Mouse (Mus musculus): Measurements from ENCODE around the gene Kmt2a. TPM values are rescaled to one million over a fixed set of nuclear protein-coding genes. Genes with fewer than 3 reads are reported as not detected.

The Kmt2a gene
- total RNA-seq (2021) = 10 to 100 TPM; 61.3 to 78.3 TPM

DNA sequence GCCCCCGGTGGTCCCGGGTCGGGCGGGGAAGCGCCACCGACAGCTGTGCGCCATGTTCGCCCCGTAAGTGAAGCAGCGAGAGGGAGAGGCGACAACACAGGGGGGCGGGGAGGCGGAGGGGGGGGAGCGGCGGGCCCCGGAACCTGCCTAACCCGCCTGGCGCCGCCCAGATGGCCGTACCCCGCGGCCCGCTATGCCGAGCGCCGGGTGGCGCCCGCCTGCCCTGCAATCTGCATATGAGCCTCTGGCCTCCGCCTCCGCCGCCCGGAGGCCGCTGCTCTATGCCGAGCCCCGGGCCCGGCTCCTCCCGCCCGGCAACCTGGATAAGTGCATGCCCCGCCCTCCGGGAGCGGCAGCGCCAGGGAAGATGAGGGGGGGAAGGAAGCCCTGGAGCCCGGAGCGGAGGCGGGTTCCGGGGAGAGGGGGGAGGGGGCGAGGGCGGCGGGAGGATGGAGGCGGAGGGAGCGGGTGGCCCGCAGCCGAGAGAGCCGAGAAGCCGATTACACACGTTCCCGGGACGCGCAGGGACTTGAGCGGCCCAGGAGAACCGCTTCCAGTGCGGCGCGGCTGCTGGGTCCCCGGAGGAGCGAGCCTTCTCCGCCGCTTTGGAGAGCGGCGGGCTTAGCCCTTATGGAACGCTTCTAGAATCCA is at the start of gene Kmt2a:
TSS of gene Kmt2a (minus strand) at position 76 of the 651 bp plus-strand sequence.
- peak; percentile 98 to 100 for DNase-seq

DNA sequence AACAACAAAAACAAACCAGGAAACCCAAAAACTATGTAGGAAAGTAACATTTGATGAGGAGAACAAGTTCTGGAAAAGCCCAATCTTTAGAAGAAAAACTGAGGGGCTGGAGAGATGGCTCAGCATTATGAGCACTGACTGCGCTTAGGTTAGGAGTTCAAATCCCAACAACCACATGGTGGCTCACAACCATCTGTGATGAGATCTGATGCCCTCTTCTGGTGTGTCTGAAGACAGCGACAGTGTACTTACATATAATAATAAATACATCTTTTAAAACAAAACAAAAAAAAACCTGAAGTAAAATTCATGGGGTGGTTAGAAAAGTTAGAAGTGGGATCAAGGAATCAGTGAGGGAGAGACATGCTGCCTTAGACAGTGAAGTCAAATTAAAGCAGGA is 40.4 kb upstream of the Kmt2a start:
- DNase-seq = no peak

DNA sequence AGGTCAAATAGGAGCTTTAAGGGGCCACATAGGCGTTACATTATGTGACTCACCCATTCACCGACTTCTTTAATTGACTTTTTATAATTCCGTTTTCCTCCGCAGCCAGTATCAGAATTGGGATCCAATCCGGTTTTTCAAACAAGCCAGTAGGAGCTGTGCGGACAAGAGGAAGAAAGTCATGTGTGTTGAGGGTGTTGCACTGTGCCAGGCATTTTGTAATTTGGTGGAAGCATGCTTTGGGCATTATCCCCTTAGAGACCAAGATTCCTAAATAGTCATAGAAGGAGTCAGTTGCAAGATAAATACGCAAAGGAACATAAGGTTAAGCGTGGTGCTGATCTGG is 40.0 kb upstream of the Kmt2a start:
- DNase-seq = no peak

DNA sequence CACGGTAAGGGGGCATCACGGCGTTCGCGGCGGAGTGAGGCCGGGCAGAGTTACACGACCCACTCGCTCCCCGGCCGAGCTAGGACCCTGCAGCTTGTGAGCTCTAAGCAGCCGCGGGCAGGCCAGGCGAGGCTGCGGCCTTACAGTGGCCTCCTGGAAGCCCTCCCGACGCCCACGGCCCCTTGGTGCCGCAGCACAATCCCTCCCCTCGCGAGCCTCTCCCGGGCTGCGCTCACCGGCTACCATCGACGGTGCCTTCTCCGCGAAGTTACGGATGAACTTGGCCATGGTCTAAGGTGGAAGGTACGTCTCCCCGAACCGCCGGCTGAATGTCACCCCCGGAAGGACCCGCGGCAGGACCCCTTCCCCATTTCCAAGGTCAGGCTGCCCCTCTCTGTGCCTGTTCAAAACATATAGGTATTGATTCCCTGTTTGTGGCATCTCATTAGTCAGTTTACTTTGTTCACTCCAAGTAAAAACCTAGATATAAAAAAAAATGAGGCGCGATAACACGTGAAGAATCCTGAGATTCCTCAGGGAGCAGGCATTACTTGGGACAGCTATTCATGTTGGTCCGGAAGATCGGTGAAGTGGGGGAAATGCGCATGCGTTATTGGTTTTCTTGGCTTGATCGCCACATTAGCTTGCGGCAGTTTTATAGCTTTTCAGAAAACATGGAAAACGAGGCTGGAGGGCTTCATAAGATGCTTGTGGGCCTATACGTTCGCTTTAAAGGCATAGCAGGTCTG is 39.5 kb upstream of the Kmt2a start, which contains the start of gene Atp5l:
TSS of gene Atp5l (minus strand) at position 369 of the 749 bp plus-strand sequence.
- peak; percentile 84 to 87 for DNase-seq

- DNase-seq = no peak
Measured at GRCm38 (mm10) chr9:44919606-44920005, 38.5 kb upstream of the Kmt2a start.

DNA sequence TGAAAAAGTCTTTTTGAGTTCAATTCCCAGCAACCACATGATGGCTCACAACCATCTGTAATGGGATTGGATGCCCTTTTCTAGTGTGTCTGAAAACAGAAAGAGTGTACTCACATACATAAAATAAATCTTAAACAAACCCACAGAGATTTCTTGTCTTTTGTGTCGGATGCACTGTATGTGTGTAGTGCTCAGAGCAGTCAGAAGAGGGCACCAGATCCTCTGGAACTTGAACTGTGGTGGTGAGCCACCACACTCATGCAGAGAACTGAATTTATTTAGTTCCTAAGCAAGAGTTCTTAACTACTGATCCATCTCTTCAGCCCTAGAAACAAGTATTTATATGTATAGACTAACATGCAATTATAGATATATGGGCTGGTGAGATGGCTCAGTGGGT is 35.1 kb upstream of the Kmt2a start:
- DNase-seq = no peak

- DNase-seq = no peak
Measured at GRCm38 (mm10) chr9:44914706-44915105, 33.6 kb upstream of the Kmt2a start.

- DNase-seq = no peak
Measured at GRCm38 (mm10) chr9:44911365-44911764, 30.3 kb upstream of the Kmt2a start.

GRCm38 (mm10) chr9:44905620-44906019 is 24.5 kb upstream of the Kmt2a start:
- DNase-seq = peak; percentile 59 to 60

DNA sequence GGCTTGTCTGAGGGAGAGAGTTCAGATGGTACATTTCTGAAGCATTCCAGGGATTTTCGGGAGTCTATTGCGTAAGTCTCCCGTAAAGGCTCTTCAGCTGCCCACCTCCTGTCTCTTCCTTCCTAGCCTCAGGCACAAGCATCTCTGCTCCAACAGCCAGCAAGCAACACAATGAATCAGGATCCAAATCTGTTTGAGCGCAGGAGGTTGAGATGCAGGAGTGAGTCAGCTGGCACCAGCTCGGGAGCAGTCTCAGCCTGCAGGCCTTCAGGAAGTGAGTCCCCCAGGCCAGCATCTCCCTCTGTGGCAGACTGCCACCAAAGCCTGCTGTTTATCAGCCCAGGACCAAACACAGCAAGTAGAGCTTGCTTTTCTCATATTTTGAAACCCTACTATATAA is 23.9 kb upstream of the Kmt2a start:
- DNase-seq = peak; percentile 64 to 68

GRCm38 (mm10) chr9:44903856-44904255 is 22.8 kb upstream of the Kmt2a start:
- DNase-seq = no peak

DNA sequence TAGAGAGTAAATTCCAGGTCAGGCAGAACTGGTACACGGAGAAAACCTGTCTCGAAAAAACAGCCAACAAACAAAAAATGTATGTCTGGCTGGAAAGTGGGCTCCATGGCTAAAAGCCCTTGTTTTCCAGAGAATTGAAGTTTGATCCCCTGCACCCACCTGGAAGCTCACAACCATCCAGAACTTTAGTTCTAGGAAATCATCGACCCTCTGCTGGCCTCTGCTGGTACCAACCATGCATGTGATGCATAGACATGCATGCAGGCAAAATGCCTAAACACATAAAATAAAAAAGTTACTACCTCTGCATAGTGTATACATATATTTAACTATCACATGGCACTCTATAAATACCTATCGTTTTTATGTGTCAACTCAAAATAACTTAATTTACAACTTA is 19.3 kb upstream of the Kmt2a start:
- no peak for DNase-seq

GRCm38 (mm10) chr9:44899716-44900115 is 18.6 kb upstream of the Kmt2a start:
- DNase-seq = no peak

DNA sequence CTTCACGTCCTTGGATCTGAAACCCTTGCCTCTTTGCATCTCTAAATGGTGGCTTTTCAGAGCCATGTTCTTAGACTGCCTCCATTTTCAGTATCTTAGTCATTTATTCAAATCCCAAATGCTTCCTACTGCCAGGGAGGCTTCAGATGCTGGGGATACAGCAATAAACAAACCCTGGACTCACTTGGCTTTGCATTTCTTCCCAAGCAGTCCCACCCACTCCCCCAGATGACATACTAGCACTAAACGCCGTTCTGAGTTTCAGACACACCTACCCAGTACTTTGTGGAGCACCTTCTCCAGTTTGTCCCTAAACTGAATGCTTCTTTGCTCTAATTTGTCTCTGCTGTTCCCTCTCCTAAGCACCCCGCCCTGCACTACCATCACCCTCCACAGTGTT is 15.9 kb upstream of the Kmt2a start:
- DNase-seq = no peak

- DNase-seq = no peak
Measured at GRCm38 (mm10) chr9:44892664-44893063, 11.6 kb upstream of the Kmt2a start.

GRCm38 (mm10) chr9:44891210-44891609 is 10.1 kb upstream of the Kmt2a start:
- DNase-seq = no peak

DNA sequence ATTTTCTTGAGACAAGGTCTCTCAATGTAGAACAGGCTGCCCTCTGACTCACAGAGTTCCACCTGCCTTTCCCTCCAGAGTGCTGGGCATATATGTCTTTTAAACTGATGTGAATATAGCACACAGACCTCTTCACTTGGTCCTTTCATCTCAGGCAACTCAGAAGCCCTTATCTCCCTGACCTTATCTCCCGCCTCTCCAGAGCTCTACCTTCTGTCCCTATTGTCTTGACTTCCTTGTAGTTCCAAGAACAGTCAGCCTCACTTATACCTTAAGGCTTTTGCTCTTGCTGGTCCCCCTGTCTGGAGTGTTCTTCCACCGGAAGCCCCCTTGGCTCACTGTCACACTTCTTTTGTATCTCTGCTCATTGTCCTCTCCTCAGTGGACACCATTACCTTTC is 9.0 kb upstream of the Kmt2a start:
- DNase-seq = no peak

DNA sequence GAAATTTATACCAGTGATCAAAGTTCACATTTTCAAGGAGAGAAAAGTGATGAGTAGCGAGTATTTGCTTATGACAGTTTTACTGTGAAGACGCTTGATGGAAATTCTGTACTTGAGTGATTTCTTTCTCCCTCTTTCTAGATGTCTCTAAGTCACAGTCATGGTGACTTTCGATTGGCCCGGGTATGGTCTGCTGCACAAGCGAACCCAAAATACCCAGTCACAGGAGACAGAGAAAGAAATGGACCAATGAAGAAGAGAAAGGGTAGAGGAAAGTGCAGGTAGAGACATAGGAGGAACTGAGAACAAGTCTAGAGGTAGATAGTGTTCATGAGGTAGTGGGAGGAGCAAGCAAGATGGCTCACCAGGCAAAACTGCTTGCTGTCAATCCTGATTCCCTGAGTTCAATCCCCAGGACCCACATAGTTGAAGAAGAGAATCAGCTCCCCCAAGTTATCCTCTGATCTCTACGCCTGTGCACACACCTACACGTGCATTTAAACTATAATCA is 7.1 kb upstream of the Kmt2a start:
- DNase-seq = no peak

GRCm38 (mm10) chr9:44882981-44883569 is 2.0 kb upstream of the Kmt2a start:
- DNase-seq = peak; percentile 67 to 72

GRCm38 (mm10) chr9:44882436-44882980 is 1.4 kb upstream of the Kmt2a start:
- peak; percentile 44 to 47 for DNase-seq

DNA sequence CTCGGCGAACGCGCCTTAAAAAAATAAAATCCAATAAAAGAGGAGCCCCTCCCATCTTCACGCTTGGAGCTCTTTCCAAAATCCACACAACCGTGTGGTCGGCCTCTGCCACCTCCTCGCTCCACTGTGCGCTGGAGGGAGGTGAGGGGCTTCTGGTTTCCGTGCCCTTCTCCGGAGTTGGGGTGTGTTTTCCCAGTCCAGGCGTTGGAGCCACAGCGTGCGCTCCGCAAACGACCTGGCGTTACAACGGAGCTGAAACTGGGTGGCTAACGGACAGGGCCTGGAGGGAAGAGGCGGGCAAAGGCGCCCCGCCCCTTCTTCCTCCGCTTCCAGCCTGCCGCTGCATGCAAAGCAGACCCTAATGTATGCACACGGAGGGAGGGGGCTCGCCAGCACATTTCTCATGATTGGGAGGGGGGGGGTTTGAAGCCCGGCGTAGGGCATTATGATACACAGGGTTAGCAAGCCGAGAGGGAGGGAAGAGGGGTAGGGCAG is 892 bp upstream of the Kmt2a start:
- DNase-seq = peak; percentile 68 to 77

DNA sequence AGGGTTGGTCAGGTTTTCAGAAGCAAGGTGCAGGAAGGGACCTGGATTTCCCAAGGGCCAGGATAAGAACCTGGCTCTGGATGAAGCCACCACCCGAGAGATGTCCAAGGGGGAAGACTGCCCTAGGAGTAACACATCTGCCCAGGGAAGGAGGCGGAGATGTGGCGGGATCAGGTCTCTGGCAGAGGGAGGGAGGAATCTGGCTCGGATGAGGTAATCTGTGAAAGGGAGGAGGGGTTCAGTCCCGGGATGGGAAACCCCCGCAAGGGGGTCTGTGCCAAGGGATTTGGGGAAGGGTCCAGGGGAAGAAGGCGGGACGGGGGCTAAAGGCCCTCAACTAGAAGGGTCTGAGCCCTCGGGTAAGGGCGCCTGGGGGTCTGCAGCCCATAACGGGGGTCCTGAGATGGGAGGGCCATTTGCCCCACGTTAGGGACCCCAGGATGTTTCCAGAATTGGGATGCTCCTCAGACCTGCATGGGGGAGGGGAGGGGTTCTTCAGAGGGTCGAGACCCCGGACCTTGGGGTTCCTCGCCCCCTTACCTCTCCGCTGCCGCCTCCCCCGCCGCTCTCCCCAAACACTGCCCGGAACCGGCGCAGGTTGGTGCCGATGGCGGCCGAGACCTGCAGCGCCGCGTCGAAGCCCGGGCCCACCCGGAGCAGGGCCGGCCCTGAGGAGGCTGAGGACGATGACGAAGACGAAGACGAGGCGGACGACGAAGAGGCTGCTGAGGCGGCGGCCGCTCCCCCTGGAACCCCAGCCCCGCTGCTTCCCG is 601 bp downstream of the Kmt2a start:
- no peak for DNase-seq
